Comparison of ENCODE assay signal across 34 mouse cellular contexts in genomic region chr10:83763891-83764290, GRCm38 (mm10). TPM values are rescaled to one million over a fixed set of nuclear protein-coding genes. Genes with fewer than 3 reads are reported as not detected.
"Had no signal": no experiment of that assay in that cellular context is flagged by ENCODE, and none has a peak within 500 bp of the region (broad histone marks: within the 10 kb centered on the region; RNA-seq: fewer than 3 reads in every experiment).

No protein-coding gene starts in this region.

- H3K4me3 ChIP-seq: limb, embryonic 10.5 days; limb, embryonic 12.5 days; limb, embryonic 13.5 days; limb, embryonic 15.5 days; liver, embryonic 12.5 days; liver, embryonic 13.5 days; liver, embryonic 15.5 days; lung, embryonic 15.5 days; megakaryocyte, embryonic 14.5 days; midbrain, embryonic 10.5 days; midbrain, embryonic 12.5 days; midbrain, embryonic 13.5 days; midbrain, embryonic 15.5 days; myocyte had no signal

- DNase-seq: left cerebral cortex, postnatal 4 days; liver; liver, embryonic 13.5 days; liver, postnatal 0 days; lung, adult 18-20 months; lung, adult 2 months; lung, embryonic 14.5 days; lung, postnatal 10 days; lung, postnatal 14 days; lung, postnatal 36 days; lung, postnatal 4 days; midbrain, embryonic 14.5 days had no signal

- H3K4me2 ChIP-seq: limb, embryonic 12.5 days; limb, embryonic 13.5 days; limb, embryonic 15.5 days; liver, embryonic 11.5 days; liver, embryonic 12.5 days; liver, embryonic 13.5 days; liver, embryonic 15.5 days; lung, embryonic 14.5 days; lung, embryonic 15.5 days; midbrain, embryonic 11.5 days; midbrain, embryonic 12.5 days; midbrain, embryonic 13.5 days; midbrain, embryonic 15.5 days had no signal

- ATAC-seq: liver, embryonic 12.5 days; liver, postnatal 0 days; lung, postnatal 0 days; midbrain, embryonic 13.5 days; midbrain, embryonic 15.5 days; midbrain, embryonic 16.5 days had no signal

- H3K36me3 ChIP-seq: limb, embryonic 15.5 days; liver, embryonic 12.5 days; liver, embryonic 13.5 days; liver, embryonic 15.5 days; lung, embryonic 15.5 days; midbrain, embryonic 13.5 days; midbrain, embryonic 15.5 days had no signal

- H3K27me3 ChIP-seq: limb, embryonic 12.5 days; limb, embryonic 13.5 days; limb, embryonic 15.5 days; liver, embryonic 12.5 days; liver, embryonic 13.5 days; liver, embryonic 15.5 days; lung, embryonic 15.5 days; megakaryocyte, embryonic 14.5 days; midbrain, embryonic 12.5 days; midbrain, embryonic 13.5 days; midbrain, embryonic 15.5 days had no signal

- H3K9me3 ChIP-seq: limb, embryonic 10.5 days; limb, embryonic 13.5 days; limb, embryonic 15.5 days; liver, embryonic 12.5 days; liver, embryonic 13.5 days; liver, embryonic 15.5 days; lung, embryonic 15.5 days; midbrain, embryonic 10.5 days; midbrain, embryonic 13.5 days; midbrain, embryonic 15.5 days had no signal

- H3K27ac ChIP-seq: limb, embryonic 10.5 days; limb, embryonic 12.5 days; limb, embryonic 13.5 days; limb, embryonic 15.5 days; liver, embryonic 12.5 days; liver, embryonic 13.5 days; liver, embryonic 14.5 days; liver, embryonic 15.5 days; lung, embryonic 15.5 days; macrophage; midbrain, embryonic 10.5 days; midbrain, embryonic 12.5 days; midbrain, embryonic 13.5 days; midbrain, embryonic 15.5 days had no signal

- H3K4me1 ChIP-seq: limb, embryonic 10.5 days; liver, embryonic 12.5 days; liver, embryonic 13.5 days; liver, embryonic 15.5 days; megakaryocyte, embryonic 14.5 days; midbrain, embryonic 10.5 days had no signal

- H3K9ac ChIP-seq: limb, embryonic 12.5 days; limb, embryonic 13.5 days; limb, embryonic 15.5 days; liver, embryonic 12.5 days; liver, embryonic 13.5 days; liver, embryonic 14.5 days; liver, embryonic 15.5 days; liver, postnatal 0 days; lung, embryonic 14.5 days; lung, embryonic 15.5 days; midbrain, embryonic 12.5 days; midbrain, embryonic 13.5 days; midbrain, embryonic 15.5 days had no signal

RNA-seq across cellular contexts. Expression of gene 1500009L16Rik, which starts 41.2 kb away (rescaled TPM):
- total RNA-seq: liver, adult 2 months; megakaryocyte-erythroid progenitor cell, adult 5-6 weeks; monocyte, adult 5-6 weeks had no signal
- polyA plus RNA-seq: liver, adult 2 months; macrophage; myocyte had no signal
